Mouse (Mus musculus) stomach, postnatal 0 days (tissue): ENCODE results near the gene Cox17. TPM values are rescaled to one million over a fixed set of nuclear protein-coding genes. Genes with fewer than 3 reads are reported as not detected.

Experiments
- ATAC-seq: fragments of 200-750 bp; cut with Nextera tagmentation; 2 replicates; pipeline ENCODE4 v1.8.0; 2017; ENCODE audit not compliant: low FRiP score, low TSS enrichment
- DNase-seq: peaks from one replicate; pipeline ENCODE4 v3.0.0-alpha.2; 2016; ENCODE audit warnings: low spot score
- H3K27ac ChIP-seq: fragments of 300-500 bp; sonication (generic); replicated peaks from 2 replicates; pipeline ENCODE4 v1.5.1; 2014; ENCODE audit warnings: mild to moderate bottlenecking, control low read depth
- H3K27me3 ChIP-seq: fragments of 300-500 bp; sonication (generic); 2 replicates; pipeline ENCODE4 v1.6.1; 2014; ENCODE audit warnings: low read length; ENCODE audit not compliant: control insufficient read depth, insufficient read depth
- H3K36me3 ChIP-seq: fragments of 300-500 bp; sonication (generic); 2 replicates; pipeline ENCODE4 v1.6.1; 2014; ENCODE audit warnings: low read length, mixed read lengths; ENCODE audit not compliant: control insufficient read depth, insufficient read depth
- H3K4me1 ChIP-seq: fragments of 300-500 bp; sonication (generic); replicated peaks from 2 replicates; pipeline ENCODE4 v1.6.1; 2014; ENCODE audit warnings: antibody characterized with exemption; ENCODE audit not compliant: control insufficient read depth, insufficient read depth
- H3K4me2 ChIP-seq: fragments of 300-500 bp; sonication (generic); replicated peaks from 2 replicates; pipeline ENCODE4 v1.6.1; 2014; ENCODE audit warnings: low read depth, mild to moderate bottlenecking, control low read depth, moderate library complexity
- H3K4me3 ChIP-seq: fragments of 300-500 bp; sonication (generic); 2 replicates; pipeline ENCODE4 v1.5.1; 2014; ENCODE audit warnings: low read depth, low read length, control low read depth
- H3K9ac ChIP-seq: fragments of 300-500 bp; sonication (generic); 2 replicates; pipeline ENCODE4 v1.6.1; 2014; ENCODE audit warnings: mild to moderate bottlenecking, low read length, control low read depth, mixed read lengths
- H3K9me3 ChIP-seq: fragments of 300-500 bp; sonication (generic); 2 replicates; pipeline ENCODE4 v1.6.1; 2016; ENCODE audit warnings: low read length; ENCODE audit not compliant: control insufficient read depth
- CTCF ChIP-seq: IDR thresholded peaks from 2 replicates; pipeline ENCODE4 v1.5.1; 2016; ENCODE audit warnings: antibody characterized with exemption, low read depth, mild to moderate bottlenecking, moderate library complexity
- EP300 ChIP-seq: optimal IDR thresholded peaks from 2 replicates; pipeline ENCODE3; 2016; ENCODE audit warnings: antibody characterized with exemption
- WGBS: fragments of 180-500 bp; shearing (Covaris S2); extraction: QIAGEN DNeasy Blood & Tissue Kit; methylation state at CpG from one replicate; pipeline ENCODE4 v1.1.7; 2014; 5-methylcytosine and 5-hydroxymethylcytosine counted together
- polyA plus RNA-seq: library from polyadenylated mRNA; unstranded; fragments of >200 nt; fragmentation: Nextera tagmentation; extraction: Ambion mirVana; gene quantifications from 2 replicates; pipeline ENCODE4 v1.2.1, GENCODE M21; 2015

Gene Cox17
- polyA plus RNA-seq, 1 experiment from 2014 or later, result 327 TPM

GRCm38 (mm10) chr16:38344941-38345725, 1.7 kb upstream of the Cox17 start:
- no peaks in the 10 kb centered on the region for H3K36me3 ChIP-seq
- H3K4me3 ChIP-seq, result no peak overlapping the region
- H3K27me3 ChIP-seq, result no peaks in the 10 kb centered on the region
- WGBS, result 68% methylated on average over 3 of the region's 3 CpGs
- H3K27ac ChIP-seq, result no peak overlapping the region
- DNase-seq (no peak), ATAC-seq (peak; percentile 28; the same call in 1 of the 2 replicates)
- H3K4me2 ChIP-seq, result no peak overlapping the region
- no peak for TF ChIP-seq EP300
- peak; percentile 73 for TF ChIP-seq CTCF
- H3K4me1 ChIP-seq, result 0 out of 2 replicates have a peak, but pooled peaks cover 2% of the 10 kb centered on the region
- H3K9me3 ChIP-seq, result no peaks in the 10 kb centered on the region
- H3K9ac ChIP-seq, result no peak overlapping the region

- DNase-seq, result no peak
- no peak for ATAC-seq
- Histone ChIP-seq H3K9me3 (no peaks in the 10 kb centered on the region), H3K4me1 (no peaks in the 10 kb centered on the region), H3K27me3 (no peaks in the 10 kb centered on the region), H3K27ac (no peak overlapping the region), H3K4me2 (peak overlapping the region; percentile 72), H3K9ac (peak overlapping the region; percentile 90), H3K4me3 (peak overlapping the region; percentile 83), H3K36me3 (peaks cover 4% of the 10 kb centered on the region; the same call in 1 of the 2 replicates)
- TF ChIP-seq EP300, result no peak
- no peak for TF ChIP-seq CTCF
- 58% methylated on average over 6 of the region's 6 CpGs for whole genome bisulfite sequencing
Measured at GRCm38 (mm10) chr16:38347588-38347987, 797 bp downstream of the Cox17 start.

GRCm38 (mm10) chr16:38348217-38348761, 1.5 kb downstream of the Cox17 start:
- Histone ChIP-seq H3K9ac (no peak overlapping the region), H3K9me3 (no peaks in the 10 kb centered on the region), H3K4me2 (no peak overlapping the region; the same call in 1 of the 2 replicates), H3K4me1 (no peaks in the 10 kb centered on the region), H3K27ac (no peak overlapping the region), H3K27me3 (no peaks in the 10 kb centered on the region), H3K36me3 (peaks cover 4% of the 10 kb centered on the region; the same call in 1 of the 2 replicates), H3K4me3 (no peak overlapping the region)
- WGBS, result 77% methylated on average over 9 of the region's 9 CpGs
- no peak for TF ChIP-seq EP300
- no peak for TF ChIP-seq CTCF
- DNase-seq (no peak), ATAC-seq (no peak)

GRCm38 (mm10) chr16:38349881-38350280, 3.1 kb downstream of the Cox17 start:
- Histone ChIP-seq H3K36me3 (peaks cover 4% of the 10 kb centered on the region; the same call in 1 of the 2 replicates), H3K27ac (peak overlapping the region; percentile 58), H3K4me3 (no peak overlapping the region), H3K9ac (no peak overlapping the region), H3K4me2 (no peak overlapping the region), H3K9me3 (no peaks in the 10 kb centered on the region), H3K27me3 (no peaks in the 10 kb centered on the region), H3K4me1 (no peaks in the 10 kb centered on the region)
- TF ChIP-seq CTCF (no peak), EP300 (no peak)
- ATAC-seq (no peak), DNase-seq (no peak)
- 96% methylated on average over 1 of the region's 2 CpGs for WGBS

- peaks cover 4% of the 10 kb centered on the region; the same call in 1 of the 2 replicates for H3K36me3 ChIP-seq
- H3K27me3 ChIP-seq, result no peaks in the 10 kb centered on the region
- DNase-seq, result peak; percentile 61
- H3K4me3 ChIP-seq, result no peak overlapping the region
- no peak for TF ChIP-seq CTCF
- TF ChIP-seq EP300, result no peak
- peak overlapping the region; percentile 58 for H3K27ac ChIP-seq
- H3K9ac ChIP-seq, result no peak overlapping the region
- WGBS, result 48% methylated on average over 7 of the region's 7 CpGs
- H3K9me3 ChIP-seq, result no peaks in the 10 kb centered on the region
- ATAC-seq, result peak; percentile 79
- no peaks in the 10 kb centered on the region for H3K4me1 ChIP-seq
- H3K4me2 ChIP-seq, result no peak overlapping the region
Measured at GRCm38 (mm10) chr16:38350361-38350855, 3.6 kb downstream of the Cox17 start.

- TF ChIP-seq EP300 (no peak), CTCF (peak; percentile 7; the same call in 1 of the 2 replicates)
- Histone ChIP-seq H3K4me1 (no peaks in the 10 kb centered on the region), H3K4me2 (no peak overlapping the region), H3K4me3 (no peak overlapping the region), H3K27ac (no peak overlapping the region), H3K36me3 (peaks cover 4% of the 10 kb centered on the region; the same call in 1 of the 2 replicates), H3K27me3 (no peaks in the 10 kb centered on the region), H3K9me3 (no peaks in the 10 kb centered on the region), H3K9ac (no peak overlapping the region)
- no peak for DNase-seq
- ATAC-seq, result no peak
- WGBS, result 58% methylated on average over 6 of the region's 6 CpGs
Measured at GRCm38 (mm10) chr16:38350939-38351338, 4.1 kb downstream of the Cox17 start.
